Mouse (Mus musculus) brain, embryonic 14.5 days (tissue): ENCODE results near the gene Fnbp4. TPM values are rescaled to one million over a fixed set of nuclear protein-coding genes. Genes with fewer than 3 reads are reported as not detected.
A peak's percentile ranks its signal among the peaks of the same experiment; 100 is the strongest.

Source experiments
- DNase-seq: peaks from one replicate; pipeline ENCODE4 v3.0.0-alpha.2; 2011; ENCODE audit warnings: low read depth
- CTCF ChIP-seq: fragments of 200-500 bp; IDR thresholded peaks from 2 replicates; pipeline ENCODE4 v1.5.1; 2012; ENCODE audit warnings: inconsistent platforms, mild to moderate bottlenecking, moderate library complexity, borderline replicate concordance; ENCODE audit not compliant: insufficient read depth, insufficient read length; ENCODE audit errors: extremely low read depth
- POLR2A ChIP-seq: fragments of 200-500 bp; IDR thresholded peaks from 2 replicates; pipeline ENCODE4 v1.6.1; 2012; ENCODE audit warnings: mild to moderate bottlenecking, inconsistent platforms, borderline replicate concordance; ENCODE audit not compliant: poor library complexity, insufficient read depth, insufficient read length, severe bottlenecking; ENCODE audit errors: extremely low read depth
- polyA plus RNA-seq: library from polyadenylated mRNA; depleted of rRNA; stranded (reverse); fragments of >200 nt; gene quantifications from 2 replicates; pipeline ENCODE4 v1.2.3, GENCODE M21; 2012

Fnbp4 gene
- polyA plus RNA-seq, 1 experiment: 124 TPM

- peak; percentile 2 for DNase-seq
- no peak for TF ChIP-seq POLR2A
- no peak for TF ChIP-seq CTCF
Measured at GRCm38 (mm10) chr2:90744285-90745052, 701 bp upstream of the Fnbp4 start.

GRCm38 (mm10) chr2:90745740-90746537, 769 bp downstream of the Fnbp4 start:
- TF ChIP-seq CTCF (no peak), POLR2A (no peak)
- DNase-seq: no peak

GRCm38 (mm10) chr2:90746538-90746865, 1.3 kb downstream of the Fnbp4 start:
- DNase-seq: peak; percentile 28
- TF ChIP-seq POLR2A: no peak
- TF ChIP-seq CTCF: no peak

GRCm38 (mm10) chr2:90747131-90747530, 2.0 kb downstream of the Fnbp4 start:
- DNase-seq: no peak
- TF ChIP-seq POLR2A (no peak), CTCF (no peak)

GRCm38 (mm10) chr2:90749676-90750459, 4.7 kb downstream of the Fnbp4 start:
- DNase-seq: no peak
- TF ChIP-seq CTCF: no peak
- TF ChIP-seq POLR2A: no peak

GRCm38 (mm10) chr2:90753565-90753964, 8.4 kb downstream of the Fnbp4 start:
- DNase-seq: no peak

GRCm38 (mm10) chr2:90754188-90754587, 9.0 kb downstream of the Fnbp4 start:
- no peak for DNase-seq
- TF ChIP-seq POLR2A: no peak
- no peak for TF ChIP-seq CTCF

More at GRCm38 (mm10) chr2:90753565-90753964, 8.4 kb downstream of the Fnbp4 start:
- no peak for TF ChIP-seq POLR2A
- TF ChIP-seq CTCF: no peak

- DNase-seq: no peak
- TF ChIP-seq CTCF (no peak), POLR2A (no peak)
Measured at GRCm38 (mm10) chr2:90765123-90765522, 20.0 kb downstream of the Fnbp4 start.

- DNase-seq: no peak
- TF ChIP-seq CTCF (no peak), POLR2A (no peak)
Measured at GRCm38 (mm10) chr2:90781323-90781722, 36.2 kb downstream of the Fnbp4 start.

- TF ChIP-seq POLR2A: no peak
- DNase-seq: no peak
Measured at GRCm38 (mm10) chr2:90781938-90782337, 36.8 kb downstream of the Fnbp4 start.

GRCm38 (mm10) chr2:90782458-90782857, 37.3 kb downstream of the Fnbp4 start, which contains the start of gene Agbl2:
TSS of gene Agbl2 (plus strand) at chr2:90782727.
- DNase-seq: peak; percentile 23
- TF ChIP-seq CTCF (no peak), POLR2A (no peak)

- DNase-seq: no peak
- TF ChIP-seq CTCF (no peak), POLR2A (no peak)
Measured at GRCm38 (mm10) chr2:90782901-90783486, 37.8 kb downstream of the Fnbp4 start.
